11 mouse cellular contexts compared by ENCODE assay signal in the genomic region with DNA sequence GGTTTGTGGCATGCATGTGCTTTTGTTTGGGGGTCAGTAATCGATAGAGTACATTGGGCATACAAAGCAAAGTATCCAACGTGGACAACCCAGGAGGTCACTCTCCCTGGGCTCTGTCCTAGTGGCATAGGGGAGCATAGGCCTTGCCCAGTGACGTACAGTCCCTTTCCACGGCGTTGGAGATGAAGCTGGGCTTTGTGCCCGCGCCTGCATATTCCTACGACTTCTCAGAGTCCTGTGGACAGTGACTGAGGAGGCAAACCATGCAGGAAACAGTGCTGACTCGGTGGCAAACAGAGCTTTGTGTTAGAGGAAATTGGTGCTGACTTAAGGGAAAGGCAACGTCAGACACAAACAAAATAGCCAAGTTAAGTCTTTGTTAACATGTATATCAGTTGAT. TPM values are rescaled to one million over a fixed set of nuclear protein-coding genes. Genes with fewer than 3 reads are reported as not detected.
DNase-seq lines count a peak whose midpoint lies in the region; ATAC-seq and TF ChIP-seq lines count a peak whose summit lies in the region.
"Had no signal": no experiment of that assay in that cellular context is flagged by ENCODE, and none has a peak within 500 bp of the region (broad histone marks: within the 10 kb centered on the region; RNA-seq: fewer than 3 reads in every experiment).

No protein-coding gene starts in this region.

- H3K4me3 ChIP-seq in lung, embryonic 14.5 days (ENCODE audit: low read depth, low read length), result peak overlapping the region; percentile 100
- no peak overlapping the region for H3K4me3 ChIP-seq in lung, adult 2 months (replicated peaks; ENCODE audit: extremely low read depth, low read depth, low read length)
- peak overlapping the region; percentile 100 for H3K4me3 ChIP-seq in embryonic facial prominence, embryonic 12.5 days
- H3K4me3 ChIP-seq in intestine, postnatal 0 days (ENCODE audit: low read depth, low read length), result peak overlapping the region; percentile 11; the same call in 1 of the 2 replicates
- H3K4me3 ChIP-seq in small intestine, adult 2 months (ENCODE audit: low read depth, low read length), result peak overlapping the region; percentile 1; the same call in 1 of the 2 replicates

- ATAC-seq in lung, embryonic 14.5 days (ENCODE audit: insufficient read depth), result no peak
- no peak for ATAC-seq in embryonic facial prominence, embryonic 12.5 days (ENCODE audit: insufficient number of reproducible peaks, insufficient read depth, low FRiP score, low TSS enrichment)
- no peak for ATAC-seq in intestine, postnatal 0 days
- ATAC-seq in erythroid progenitor cell, adult 5-6 weeks (replicated peaks; ENCODE audit: low FRiP score, poor library complexity, severe bottlenecking), result no peak

- 57% methylated on average over 10 of the region's 10 CpGs for WGBS in lung, embryonic 14.5 days
- 42% methylated on average over 10 of the region's 10 CpGs for WGBS in lung, adult 2 months
- 67% methylated on average over 10 of the region's 10 CpGs for WGBS in embryonic facial prominence, embryonic 12.5 days
- WGBS in intestine, postnatal 0 days, result 46% methylated on average over 10 of the region's 10 CpGs
- WGBS in small intestine, adult 2 months, result 37% methylated on average over 10 of the region's 10 CpGs

- H3K27me3 ChIP-seq in lung, embryonic 14.5 days (ENCODE audit: insufficient read depth, low read length), result no peaks in the 10 kb centered on the region
- H3K27me3 ChIP-seq in embryonic facial prominence, embryonic 12.5 days, result no peaks in the 10 kb centered on the region
- no peaks in the 10 kb centered on the region for H3K27me3 ChIP-seq in intestine, postnatal 0 days (replicated peaks; ENCODE audit: control insufficient read depth, insufficient read depth, low read length)
- no peaks in the 10 kb centered on the region for H3K27me3 ChIP-seq in small intestine, adult 2 months (ENCODE audit: control insufficient read depth, insufficient read depth, low read length)

- peak overlapping the region; percentile 93 for H3K4me2 ChIP-seq in lung, embryonic 14.5 days
- H3K4me2 ChIP-seq in embryonic facial prominence, embryonic 12.5 days (replicated peaks), result peak overlapping the region; percentile 88
- H3K4me2 ChIP-seq in intestine, postnatal 0 days (replicated peaks; ENCODE audit: low read depth), result peak overlapping the region; percentile 85

- H3K9me3 ChIP-seq in lung, embryonic 14.5 days (ENCODE audit: low read depth, low read length), result no peaks in the 10 kb centered on the region
- H3K9me3 ChIP-seq in embryonic facial prominence, embryonic 12.5 days, result no peaks in the 10 kb centered on the region
- no peaks in the 10 kb centered on the region for H3K9me3 ChIP-seq in intestine, postnatal 0 days (ENCODE audit: control insufficient read depth)

- no peak for TF ChIP-seq POLR2A in lung, adult 2 months (IDR thresholded peaks at IDR 0.05; ENCODE audit: borderline replicate concordance, extremely low read depth, low read depth, low read length)
- TF ChIP-seq POLR2A in small intestine, adult 2 months (IDR thresholded peaks at IDR 0.05; ENCODE audit: low read depth, low read length), result no peak

- peak overlapping the region; percentile 100 for H3K9ac ChIP-seq in lung, embryonic 14.5 days
- H3K9ac ChIP-seq in embryonic facial prominence, embryonic 12.5 days, result peak overlapping the region; percentile 100
- H3K9ac ChIP-seq in intestine, postnatal 0 days (ENCODE audit: low read depth, low read length), result no peak overlapping the region

- H3K36me3 ChIP-seq in lung, embryonic 14.5 days (ENCODE audit: insufficient read depth), result peaks cover 49% of the 10 kb centered on the region
- H3K36me3 ChIP-seq in embryonic facial prominence, embryonic 12.5 days, result peaks cover 46% of the 10 kb centered on the region
- H3K36me3 ChIP-seq in intestine, postnatal 0 days (ENCODE audit: control insufficient read depth, insufficient read depth), result peaks cover 41% of the 10 kb centered on the region
- peaks cover 24% of the 10 kb centered on the region for H3K36me3 ChIP-seq in small intestine, adult 2 months (ENCODE audit: control insufficient read depth, insufficient read depth, low read length)

- DNase-seq in lung, embryonic 14.5 days, result no peak
- no peak for DNase-seq in lung, adult 2 months
- no peak for DNase-seq in natural killer cell, adult 2 months (ENCODE audit: low spot score in 2 of 2)
- no peak for DNase-seq in urinary bladder, postnatal 25 days (ENCODE audit: low spot score)
- DNase-seq: adrenal gland, postnatal 36 days had no signal

- H3K4me1 ChIP-seq in lung, embryonic 14.5 days (ENCODE audit: insufficient read depth), result peaks cover 3% of the 10 kb centered on the region; the same call in 1 of the 2 replicates
- peaks cover 6% of the 10 kb centered on the region for H3K4me1 ChIP-seq in lung, adult 2 months (ENCODE audit: control insufficient read depth, insufficient read depth, low read length)
- peaks cover 13% of the 10 kb centered on the region for H3K4me1 ChIP-seq in embryonic facial prominence, embryonic 12.5 days
- H3K4me1 ChIP-seq in intestine, postnatal 0 days (replicated peaks; ENCODE audit: control insufficient read depth, insufficient read depth, low read length), result 0 out of 2 replicates have a peak, but pooled peaks cover 2% of the 10 kb centered on the region
- H3K4me1 ChIP-seq in small intestine, adult 2 months (ENCODE audit: control insufficient read depth, insufficient read depth, insufficient read length, low read length), result peaks cover 9% of the 10 kb centered on the region; the same call in 1 of the 2 replicates

- TF ChIP-seq CTCF in lung, embryonic 14.5 days (IDR thresholded peaks at IDR 0.05; ENCODE audit: low read depth), result no peak
- no peak for TF ChIP-seq CTCF in lung, adult 2 months (IDR thresholded peaks at IDR 0.05; ENCODE audit: insufficient read depth, low read length)
- no peak for TF ChIP-seq CTCF in intestine, postnatal 0 days (IDR thresholded peaks at IDR 0.05; ENCODE audit: low read depth)
- no peak for TF ChIP-seq CTCF in small intestine, adult 2 months (IDR thresholded peaks at IDR 0.05; ENCODE audit: extremely low read depth, insufficient read length, insufficient replicate concordance, low read depth, low read length)

- no peak overlapping the region for H3K27ac ChIP-seq in lung, embryonic 14.5 days (ENCODE audit: low read depth)
- H3K27ac ChIP-seq in embryonic facial prominence, embryonic 12.5 days, result no peak overlapping the region
- H3K27ac ChIP-seq in intestine, postnatal 0 days (ENCODE audit: low read depth, low read length), result no peak overlapping the region
- no peak overlapping the region for H3K27ac ChIP-seq in small intestine, adult 2 months (ENCODE audit: insufficient read depth, low read depth, low read length)

RNA-seq across cellular contexts. Expression of gene Rpsa, which starts 1.8 kb away (rescaled TPM):
- 2,022 and 2,170 TPM in 2 replicates for polyA plus RNA-seq in lung, embryonic 14.5 days (2014; fragmentation: Nextera tagmentation; extraction: Ambion mirVana)
- polyA plus RNA-seq in lung, adult 2 months (2012; rRNA removed), result 1,383 and 1,388 TPM in 2 replicates
- polyA plus RNA-seq in embryonic facial prominence, embryonic 12.5 days (2016; fragmentation: Nextera tagmentation; extraction: Ambion mirVana), result 1,158 and 1,181 TPM in 2 replicates
- polyA plus RNA-seq in intestine, postnatal 0 days (2015; fragmentation: Nextera tagmentation; extraction: Ambion mirVana), result 654 and 675 TPM in 2 replicates
- polyA plus RNA-seq in small intestine, adult 2 months (2012; rRNA removed), result 1,611 and 2,329 TPM in 2 replicates
- total RNA-seq in erythroid progenitor cell, adult 5-6 weeks (2015; ENCODE audit: low replicate concordance), result 703 and 915 TPM in 2 replicates
- 860 and 1,041 TPM in 2 replicates for total RNA-seq in erythroid progenitor cell, adult 5-6 weeks (2017; ENCODE audit: low replicate concordance)

RNA-seq across cellular contexts. Expression of gene Slc25a38, which starts 19.1 kb away (rescaled TPM):
- 26.9 and 31.4 TPM in 2 replicates for polyA plus RNA-seq in lung, embryonic 14.5 days (2014; fragmentation: Nextera tagmentation; extraction: Ambion mirVana)
- 34.2 and 41.9 TPM in 2 replicates for polyA plus RNA-seq in lung, adult 2 months (2012; rRNA removed)
- polyA plus RNA-seq in embryonic facial prominence, embryonic 12.5 days (2016; fragmentation: Nextera tagmentation; extraction: Ambion mirVana), result 39.0 and 40.4 TPM in 2 replicates
- 15.8 and 16.1 TPM in 2 replicates for polyA plus RNA-seq in intestine, postnatal 0 days (2015; fragmentation: Nextera tagmentation; extraction: Ambion mirVana)
- 15.0 and 29.4 TPM in 2 replicates for polyA plus RNA-seq in small intestine, adult 2 months (2012; rRNA removed)
- total RNA-seq in erythroid progenitor cell, adult 5-6 weeks (2015; ENCODE audit: low replicate concordance), result 271 and 362 TPM in 2 replicates
- 322 and 446 TPM in 2 replicates for total RNA-seq in erythroid progenitor cell, adult 5-6 weeks (2017; ENCODE audit: low replicate concordance)

RNA-seq across cellular contexts. Expression of gene Mobp, which starts 20.2 kb away (rescaled TPM):
- not detected in 2 replicates for polyA plus RNA-seq in lung, embryonic 14.5 days (2014; fragmentation: Nextera tagmentation; extraction: Ambion mirVana)
- polyA plus RNA-seq in lung, adult 2 months (2012; rRNA removed), result not detected in 2 replicates
- polyA plus RNA-seq in embryonic facial prominence, embryonic 12.5 days (2016; fragmentation: Nextera tagmentation; extraction: Ambion mirVana), result 0.14 and 0.37 TPM in 2 replicates
- polyA plus RNA-seq in intestine, postnatal 0 days (2015; fragmentation: Nextera tagmentation; extraction: Ambion mirVana), result 0.05 TPM in 1 of 2 replicates, not detected in the other
- not detected in 2 replicates for polyA plus RNA-seq in small intestine, adult 2 months (2012; rRNA removed)
- total RNA-seq in erythroid progenitor cell, adult 5-6 weeks (2015; ENCODE audit: low replicate concordance), result not detected in 2 replicates
- not detected in 2 replicates for total RNA-seq in erythroid progenitor cell, adult 5-6 weeks (2017; ENCODE audit: low replicate concordance)
- total RNA-seq: neutrophil, adult 5-6 weeks had no signal

RNA-seq across cellular contexts. Expression of gene Ccr8, which starts 37.4 kb away (rescaled TPM):
- polyA plus RNA-seq in lung, embryonic 14.5 days (2014; fragmentation: Nextera tagmentation; extraction: Ambion mirVana), result 0.16 TPM in 1 of 2 replicates, not detected in the other
- polyA plus RNA-seq in lung, adult 2 months (2012; rRNA removed), result 1.3 and 1.5 TPM in 2 replicates
- polyA plus RNA-seq in embryonic facial prominence, embryonic 12.5 days (2016; fragmentation: Nextera tagmentation; extraction: Ambion mirVana), result 0.23 TPM in 1 of 2 replicates, not detected in the other
- 0.25 and 0.42 TPM in 2 replicates for polyA plus RNA-seq in intestine, postnatal 0 days (2015; fragmentation: Nextera tagmentation; extraction: Ambion mirVana)
- polyA plus RNA-seq in small intestine, adult 2 months (2012; rRNA removed), result 0.18 and 0.25 TPM in 2 replicates
- not detected in 2 replicates for total RNA-seq in erythroid progenitor cell, adult 5-6 weeks (2015; ENCODE audit: low replicate concordance)
- total RNA-seq in erythroid progenitor cell, adult 5-6 weeks (2017; ENCODE audit: low replicate concordance), result not detected in 2 replicates
- total RNA-seq: adrenal gland, postnatal 36 days; neutrophil, adult 5-6 weeks had no signal
- polyA plus RNA-seq: gonadal fat pad, adult 2 months had no signal

RNA-seq across cellular contexts. Expression of gene Cx3cr1, which starts 59.6 kb away (rescaled TPM):
- 8.7 and 9.7 TPM in 2 replicates for polyA plus RNA-seq in lung, embryonic 14.5 days (2014; fragmentation: Nextera tagmentation; extraction: Ambion mirVana)
- 8.4 and 10.9 TPM in 2 replicates for polyA plus RNA-seq in lung, adult 2 months (2012; rRNA removed)
- 7.5 and 8.0 TPM in 2 replicates for polyA plus RNA-seq in embryonic facial prominence, embryonic 12.5 days (2016; fragmentation: Nextera tagmentation; extraction: Ambion mirVana)
- 5.4 and 6.5 TPM in 2 replicates for polyA plus RNA-seq in intestine, postnatal 0 days (2015; fragmentation: Nextera tagmentation; extraction: Ambion mirVana)
- polyA plus RNA-seq in small intestine, adult 2 months (2012; rRNA removed), result 3.9 and 4.3 TPM in 2 replicates
- 4.2 and 6.1 TPM in 2 replicates for total RNA-seq in erythroid progenitor cell, adult 5-6 weeks (2015; ENCODE audit: low replicate concordance)
- 2.5 and 3.7 TPM in 2 replicates for total RNA-seq in erythroid progenitor cell, adult 5-6 weeks (2017; ENCODE audit: low replicate concordance)
